Mouse (Mus musculus) stomach, postnatal 0 days (tissue): ENCODE results near the gene Prkcb.

ENCODE experiments used
- CTCF ChIP-seq: IDR thresholded peaks from 2 replicates; pipeline ENCODE4 v1.5.1; 2016; ENCODE audit warnings: antibody characterized with exemption, low read depth, mild to moderate bottlenecking, moderate library complexity
- EP300 ChIP-seq: optimal IDR thresholded peaks from 2 replicates; pipeline ENCODE3; 2016; ENCODE audit warnings: antibody characterized with exemption

- TF ChIP-seq EP300 = no peak
- TF ChIP-seq CTCF = no peak
These were observed 188.6 kb downstream of the Prkcb start for GRCm38 (mm10) chr7:122477118-122477517.
